Mouse (Mus musculus): ENCODE data around the gene Rbm48. TPM values are rescaled to one million over a fixed set of nuclear protein-coding genes. Genes with fewer than 3 reads are reported as not detected.

The Rbm48 gene
- total RNA-seq (2023; ENCODE audit: inconsistent age), result 62.6 to 70.0 TPM (median 64.4 TPM) in 4 replicates

GRCm38 (mm10) chr5:3596399-3596766, at the start of gene Rbm48:
TSS of gene Rbm48 (minus strand) at chr5:3596585.

GRCm38 (mm10) chr5:3595693-3596398, 539 bp downstream of the Rbm48 start, which contains the start of gene Pex1:
TSS of gene Pex1 (plus strand) at chr5:3596066.

GRCm38 (mm10) chr5:3571266-3571665, 25.1 kb downstream of the Rbm48 start, which contains the start of gene 1700109H08Rik:
TSS of gene 1700109H08Rik (plus strand) at chr5:3571566.

GRCm38 (mm10) chr5:3543629-3544479, 52.5 kb downstream of the Rbm48 start, which contains the start of gene Fam133b:
TSS of gene Fam133b (plus strand) at chr5:3543833.

Other genes with a start within 250 kb of the Rbm48 start
- gene Fam133b, start 52.8 kb downstream of the Rbm48 start, total RNA-seq (2023; ENCODE audit: inconsistent age), result 91.7 to 104 TPM (median 96.7 TPM) in 4 replicates
- gene 1700109H08Rik, start 25.0 kb downstream of the Rbm48 start, total RNA-seq (2023; ENCODE audit: inconsistent age), result 22.6 to 30.8 TPM (median 26.6 TPM) in 4 replicates
- gene Pex1, start 519 bp downstream of the Rbm48 start, total RNA-seq (2023; ENCODE audit: inconsistent age), result 21.8 to 30.2 TPM (median 25.1 TPM) in 4 replicates
- not detected in 4 replicates for gene Tmbim7, start 54.6 kb upstream of the Rbm48 start, total RNA-seq (2023; ENCODE audit: inconsistent age)
- 41.5 to 44.5 TPM (median 42.1 TPM) in 4 replicates for gene Gatad1, start 60.6 kb upstream of the Rbm48 start, total RNA-seq (2023; ENCODE audit: inconsistent age)
- gene Ankib1, start 206.3 kb upstream of the Rbm48 start, total RNA-seq (2023; ENCODE audit: inconsistent age), result 55.0 to 64.8 TPM (median 57.9 TPM) in 4 replicates
- 68.2 to 81.4 TPM (median 75.9 TPM) in 4 replicates for gene Krit1, start 206.6 kb upstream of the Rbm48 start, total RNA-seq (2023; ENCODE audit: inconsistent age)
- 0.30 to 0.35 TPM in 2 of 4 replicates, not detected in the others for gene Lrrd1, start 248.6 kb upstream of the Rbm48 start, total RNA-seq (2023; ENCODE audit: inconsistent age)

All from B cell, adult (primary cell).